Mouse (Mus musculus) thymus, adult 18-20 months (tissue): ENCODE data around the gene Stxbp1.

Source experiments
- DNase-seq, 2 experiments: peaks; one replicate each; pipeline ENCODE4 v3.0.0; 2022; ENCODE audit warnings: mixed read lengths in 2 of 2

Stxbp1 gene

DNA sequence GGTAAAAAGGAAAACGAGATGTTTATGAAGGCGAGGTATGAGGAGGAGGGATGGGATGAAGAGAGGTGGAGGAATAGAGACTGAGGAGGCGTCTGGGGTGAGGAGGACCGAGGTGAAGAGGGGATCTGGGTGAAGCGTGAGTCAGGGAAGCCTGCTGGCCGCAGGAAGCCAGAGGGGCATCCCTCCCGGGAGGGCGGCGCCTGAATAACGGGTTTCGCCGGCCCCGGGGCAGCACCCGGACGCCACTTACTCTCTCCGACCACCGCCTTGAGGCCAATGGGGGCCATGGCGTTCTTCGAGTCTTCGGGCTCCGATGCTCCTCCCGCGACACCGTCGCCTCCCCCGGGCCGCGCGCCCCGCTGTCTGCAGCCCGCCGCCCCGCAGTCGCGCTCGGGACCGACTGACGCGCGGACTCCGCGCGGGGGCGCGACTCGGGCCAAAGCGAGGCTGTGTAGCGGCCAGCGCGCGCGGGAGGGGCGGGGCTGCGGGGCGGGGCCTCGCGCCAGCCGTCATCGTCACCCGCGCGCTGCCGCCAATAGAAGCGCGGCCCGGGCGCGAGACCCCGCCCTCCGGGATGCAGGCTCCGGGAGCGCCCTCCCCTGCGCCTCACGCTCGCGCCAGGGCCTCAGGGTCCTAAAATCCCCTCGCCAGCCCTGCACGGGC lies at the start of gene Stxbp1:
Gene Stxbp1 (minus strand): TSS at position 441 of the 663 bp plus-strand sequence.
- peak; percentile 73 to 76 for DNase-seq

- DNase-seq: no peak
These were observed 49.6 kb upstream of the Stxbp1 start for GRCm38 (mm10) chr2:32896507-32897147.

- no peak for DNase-seq
These were observed 48.6 kb upstream of the Stxbp1 start for GRCm38 (mm10) chr2:32895606-32896106.

GRCm38 (mm10) chr2:32894097-32894496 lies 47.1 kb upstream of the Stxbp1 start:
- DNase-seq: no peak

GRCm38 (mm10) chr2:32892490-32892889 lies 45.4 kb upstream of the Stxbp1 start:
- no peak for DNase-seq

DNA sequence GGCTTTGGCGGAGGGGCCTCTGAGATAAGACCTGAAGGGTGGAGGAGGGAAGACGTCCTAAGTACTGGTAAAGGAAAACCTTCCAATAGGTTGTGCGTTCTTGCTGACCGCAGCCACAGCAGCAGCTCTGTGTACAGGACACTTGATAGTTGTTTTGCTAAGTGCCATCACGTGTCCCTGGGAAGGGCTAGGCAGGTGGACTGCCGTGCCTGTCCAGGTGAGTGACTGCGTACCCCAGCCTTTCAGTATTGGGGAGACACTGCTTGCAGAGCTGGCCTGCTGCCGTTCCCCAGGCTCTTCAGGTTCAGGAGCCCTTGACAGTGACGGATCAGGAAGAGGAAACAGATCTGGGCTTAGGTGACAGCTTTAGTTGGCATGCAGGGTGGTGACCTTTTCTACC lies 44.2 kb upstream of the Stxbp1 start:
- DNase-seq: no peak

DNA sequence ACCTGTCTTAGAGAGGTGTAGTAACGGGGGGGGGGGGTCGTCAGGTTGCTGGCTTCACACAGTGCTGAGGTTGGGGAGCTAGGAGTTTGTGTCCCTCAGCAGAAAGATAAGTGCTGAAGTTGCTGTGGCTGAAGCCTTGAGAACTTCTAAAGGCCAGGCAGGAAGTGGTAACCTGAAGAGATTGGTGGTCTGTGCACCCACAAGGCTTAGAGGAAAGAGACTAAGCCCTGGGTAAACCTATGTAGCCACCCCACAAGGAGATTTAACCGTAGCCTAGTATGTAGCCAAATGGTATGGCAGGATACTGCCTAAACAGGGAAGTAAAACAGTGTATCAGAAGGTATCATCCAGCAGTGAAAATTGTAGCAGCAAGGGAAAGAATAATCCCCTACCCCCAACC lies 43.2 kb upstream of the Stxbp1 start:
- DNase-seq: no peak

DNA sequence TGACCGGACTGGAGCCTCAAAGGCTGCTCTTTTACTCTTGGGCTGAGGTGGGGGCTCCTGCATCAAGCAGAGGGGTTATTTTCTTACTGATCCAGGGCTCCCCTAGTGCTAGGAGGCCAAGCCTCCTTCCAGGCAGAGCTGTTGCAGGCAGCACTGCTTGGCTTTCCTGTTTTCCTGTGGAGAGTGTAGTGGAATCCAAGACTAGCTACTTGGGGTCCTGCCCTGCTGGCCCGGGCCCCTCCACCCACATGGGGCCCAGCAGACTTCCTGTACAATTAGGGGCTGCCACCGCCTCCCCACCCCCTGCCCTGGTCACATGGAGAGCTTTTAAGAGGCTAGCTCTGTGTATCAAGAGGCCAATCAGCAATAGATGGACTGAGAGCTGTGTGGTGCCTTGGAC lies 41.5 kb upstream of the Stxbp1 start:
- DNase-seq: no peak

DNA sequence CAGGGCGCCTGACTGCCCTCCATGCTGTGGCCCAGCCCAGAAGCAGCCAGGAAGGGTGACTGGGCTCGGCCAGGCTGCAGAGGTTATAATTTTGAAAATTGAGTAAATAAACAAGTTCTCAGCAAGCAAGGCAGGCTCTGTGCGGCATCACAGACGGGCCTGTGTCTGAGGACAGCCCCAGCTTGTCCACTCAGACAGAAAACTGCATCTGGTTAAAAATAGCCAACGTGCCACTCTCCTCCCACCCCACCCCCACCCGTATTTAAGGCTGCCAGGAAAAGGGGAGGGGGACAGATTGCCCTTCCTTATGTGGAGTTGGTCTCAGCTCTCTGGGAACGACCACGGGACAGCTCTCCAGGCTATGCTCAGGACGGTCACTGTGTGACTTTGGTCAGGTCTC lies 41.0 kb upstream of the Stxbp1 start:
- no peak for DNase-seq

DNA sequence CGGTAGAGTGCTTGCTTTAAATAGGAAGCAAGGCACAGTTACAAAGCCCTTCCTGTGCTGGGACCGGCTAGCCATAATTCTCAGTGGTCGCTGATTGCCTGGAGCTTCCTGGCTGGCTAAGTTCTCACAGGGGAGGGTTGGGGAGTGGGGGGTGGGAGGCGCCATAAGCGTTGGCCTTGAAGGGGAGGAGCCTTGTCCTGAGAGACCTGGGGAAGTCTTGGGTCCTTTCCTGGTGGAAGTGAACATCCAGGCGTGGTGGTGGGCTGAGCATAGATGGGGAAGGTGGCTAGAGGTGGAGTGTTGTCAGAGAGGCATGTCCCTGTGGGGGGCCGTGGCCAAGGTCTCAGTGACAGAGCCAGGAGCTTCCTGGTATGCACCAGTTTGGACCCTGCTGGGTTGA lies 37.7 kb upstream of the Stxbp1 start:
- no peak for DNase-seq

DNA sequence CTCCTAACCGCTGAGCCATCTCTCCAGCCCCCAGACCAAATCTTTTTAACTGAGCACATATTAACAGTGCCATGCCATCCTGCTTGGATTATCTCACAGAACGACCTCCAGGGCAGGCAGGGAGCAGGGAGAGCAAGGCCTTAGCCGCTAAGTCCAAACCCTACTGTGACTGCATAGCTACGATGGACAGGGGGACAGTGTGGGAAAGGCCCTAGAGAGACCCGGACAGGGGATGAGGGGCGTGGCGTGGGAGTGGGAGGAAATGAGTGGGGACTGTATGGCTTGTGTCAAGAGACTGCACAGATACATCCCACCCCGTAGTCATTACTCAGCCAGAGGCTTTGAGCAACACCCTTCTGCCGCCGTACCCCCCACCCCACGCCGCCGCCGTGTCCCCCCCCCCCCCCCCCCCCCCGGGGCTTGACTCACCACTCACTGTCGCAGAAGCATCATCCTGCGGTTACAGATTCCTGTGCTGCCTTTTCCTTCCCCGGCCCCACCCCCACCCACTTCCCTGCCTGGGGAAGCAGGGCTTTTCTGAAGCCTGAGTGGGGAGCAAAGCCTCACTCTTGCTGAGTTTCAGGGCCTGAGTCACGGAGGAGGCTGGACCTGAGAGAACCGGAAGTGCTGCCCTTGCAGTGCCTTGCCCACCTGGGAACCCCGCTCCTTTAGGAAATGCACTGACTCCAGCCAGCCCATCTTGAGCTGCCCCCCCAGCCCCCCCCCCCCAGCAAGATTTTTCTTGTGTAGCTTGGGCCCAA lies 35.4 kb upstream of the Stxbp1 start:
- no peak for DNase-seq

DNA sequence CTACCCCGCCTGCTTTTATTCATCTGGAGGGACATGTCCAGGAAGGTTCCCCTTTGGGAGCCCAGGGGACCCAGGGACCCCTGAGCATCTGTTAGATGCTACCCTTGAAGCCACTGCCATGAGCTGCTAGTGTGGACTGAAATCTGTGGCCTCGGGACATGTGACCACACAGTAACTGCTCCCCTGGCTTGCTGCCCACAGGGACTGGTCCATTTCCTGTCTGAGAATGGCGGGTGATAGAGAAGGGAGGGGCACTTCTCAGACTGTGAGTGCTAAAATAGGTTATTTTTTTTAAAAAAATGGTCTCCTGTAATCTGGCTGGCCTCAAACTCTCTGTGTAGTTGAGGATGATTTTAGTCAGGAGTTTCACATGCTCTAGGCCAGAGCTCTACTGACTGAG lies 34.7 kb upstream of the Stxbp1 start:
- no peak for DNase-seq

DNA sequence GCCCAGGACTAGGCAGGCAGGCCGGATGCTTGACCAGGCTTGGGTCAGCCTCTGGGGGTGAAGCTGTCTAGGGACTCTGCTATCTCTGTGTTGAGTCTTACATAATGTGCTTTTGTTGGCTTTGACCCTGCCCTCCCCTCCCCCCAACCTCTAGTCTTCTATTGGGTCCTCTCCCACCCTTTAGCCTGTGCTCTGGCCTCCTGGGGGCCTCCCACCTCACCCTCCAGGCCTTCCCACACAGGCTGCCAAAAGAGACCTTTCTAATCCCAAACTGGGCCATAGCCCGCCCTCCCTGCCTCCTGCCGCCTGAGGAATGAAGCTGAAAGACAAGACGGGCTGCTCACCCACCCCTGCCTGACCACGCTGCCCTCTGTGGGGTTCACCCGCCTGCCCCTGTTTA lies 34.0 kb upstream of the Stxbp1 start:
- no peak for DNase-seq

DNA sequence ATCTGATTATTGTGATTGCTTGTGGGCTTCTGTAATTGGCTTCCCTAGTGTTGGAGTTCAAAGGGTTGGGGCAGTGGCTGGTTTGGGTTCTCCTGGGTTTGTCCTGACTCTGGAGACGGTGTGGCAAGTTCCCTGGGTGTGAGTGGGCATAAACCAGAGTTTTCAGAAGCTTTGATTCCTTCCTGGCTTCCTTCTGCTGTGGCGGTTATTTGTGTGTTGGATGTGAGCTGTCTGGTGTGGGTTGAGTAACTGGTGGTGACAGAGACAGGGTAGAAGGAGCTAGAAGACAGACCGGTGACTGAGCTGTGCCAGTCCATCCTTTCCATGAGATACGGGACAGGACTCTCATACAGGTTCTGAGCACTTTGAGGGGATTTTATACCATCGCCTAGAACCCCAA lies 32.5 kb upstream of the Stxbp1 start:
- DNase-seq: no peak

DNA sequence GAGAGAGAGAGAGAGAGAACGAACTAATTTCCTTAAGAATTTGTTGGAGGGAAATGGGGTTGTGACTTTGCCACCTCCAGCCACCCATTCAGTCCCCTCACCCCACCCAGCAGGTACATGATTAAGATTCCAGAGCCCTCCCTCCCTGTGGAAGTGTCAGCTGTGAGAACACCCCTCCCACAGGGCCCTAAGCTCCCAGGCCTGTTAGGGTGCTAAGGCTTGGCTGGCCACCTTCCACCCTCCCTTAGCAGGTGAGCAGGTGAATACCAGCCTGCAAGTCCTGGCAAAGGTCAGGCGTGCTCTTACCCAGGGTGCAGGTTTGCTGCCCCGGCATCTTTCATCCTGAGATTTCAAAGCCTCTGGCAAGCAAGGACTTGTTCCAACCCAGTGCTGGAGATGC lies 31.4 kb upstream of the Stxbp1 start:
- DNase-seq: no peak

GRCm38 (mm10) chr2:32877761-32878393 lies 30.8 kb upstream of the Stxbp1 start:
- no peak for DNase-seq

GRCm38 (mm10) chr2:32877303-32877702 lies 30.3 kb upstream of the Stxbp1 start:
- no peak for DNase-seq

DNA sequence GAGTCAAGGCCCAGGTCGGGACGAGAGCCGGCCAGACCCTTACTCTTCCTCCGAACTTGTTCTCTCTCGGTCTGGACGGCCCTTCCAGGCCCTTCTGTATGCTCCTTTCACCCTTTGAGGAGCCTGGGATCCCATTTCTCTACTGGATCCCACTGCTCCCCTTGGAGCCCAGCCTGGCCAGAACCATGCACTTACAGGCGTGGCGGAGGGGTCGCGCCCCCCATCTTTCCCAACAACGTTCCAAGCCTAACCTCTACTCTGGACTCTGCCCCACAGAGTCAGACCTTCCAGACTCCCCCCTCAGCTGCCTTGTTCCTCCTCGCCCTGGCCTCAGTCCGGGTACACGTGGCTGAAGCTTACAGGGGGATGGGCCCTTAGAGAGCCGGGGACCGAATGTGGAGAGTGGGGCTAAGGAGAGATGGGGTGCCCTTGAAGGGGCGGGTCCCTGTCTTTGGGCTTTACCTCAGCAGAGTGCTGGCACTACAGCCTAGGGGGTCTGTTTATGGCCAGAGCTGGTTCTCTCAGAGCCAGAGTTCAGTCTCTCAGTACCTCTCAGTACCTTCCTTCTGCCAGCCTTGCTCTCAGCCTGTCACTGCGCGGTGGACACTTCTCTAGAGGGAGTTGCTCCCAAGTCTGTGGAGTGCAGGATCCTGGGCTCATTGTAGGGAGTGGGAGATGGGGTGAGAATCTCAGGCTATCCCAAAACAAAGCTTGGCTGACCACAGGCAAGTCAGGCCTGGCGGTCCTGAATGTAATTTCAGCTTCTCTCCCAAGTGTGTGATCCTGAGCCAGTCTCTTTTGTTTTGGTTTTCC lies 29.7 kb upstream of the Stxbp1 start:
- no peak for DNase-seq

- DNase-seq: peak; percentile 37 to 44
These were observed 28.8 kb upstream of the Stxbp1 start, which contains the start of gene Fam129b for GRCm38 (mm10) chr2:32875675-32876489. Gene Fam129b (plus strand): TSS chr2:32876114.

DNA sequence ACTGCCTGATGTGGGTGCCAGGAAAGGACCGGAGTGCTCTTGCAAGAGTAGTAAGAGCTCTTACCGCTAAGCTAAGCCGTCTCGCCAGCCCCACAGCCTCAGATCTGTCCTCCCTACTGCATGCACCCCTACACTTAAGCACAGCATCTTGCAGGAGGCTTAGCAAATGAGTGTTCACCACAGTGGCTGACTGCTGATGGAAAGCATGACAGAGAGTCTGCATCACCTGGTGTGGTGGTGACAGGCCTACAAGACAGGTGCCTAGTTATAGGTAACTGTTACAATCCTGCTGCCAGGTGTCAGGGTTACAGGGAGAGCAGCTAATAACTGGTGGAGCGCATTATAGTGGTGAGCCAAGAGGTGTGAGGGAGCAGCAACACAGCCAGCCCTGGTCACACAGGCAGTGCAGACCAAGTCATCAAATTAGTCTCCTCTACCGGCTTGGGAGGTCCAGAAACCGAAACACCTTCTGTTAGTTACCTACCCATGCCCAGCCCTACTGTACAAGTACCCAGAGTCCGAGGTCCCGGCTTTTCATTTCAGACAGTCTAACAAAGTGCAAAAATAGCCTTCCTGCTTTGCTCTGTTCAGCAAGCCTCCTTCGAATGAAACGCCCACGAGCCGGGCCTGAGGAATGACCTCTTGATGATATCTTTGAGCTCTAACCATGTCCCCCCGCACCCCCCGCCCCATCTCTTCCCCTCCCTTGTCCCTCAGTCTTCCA lies 28.1 kb upstream of the Stxbp1 start:
- no peak for DNase-seq

- DNase-seq: no peak
These were observed 27.0 kb upstream of the Stxbp1 start for GRCm38 (mm10) chr2:32874070-32874469.
